Mouse (Mus musculus) hindbrain, embryonic 16.5 days (tissue): ENCODE measurements around the gene Gtdc1. TPM values are rescaled to one million over a fixed set of nuclear protein-coding genes. Genes with fewer than 3 reads are reported as not detected.

Experiments
- ATAC-seq: fragments of 200-750 bp; cut with Nextera tagmentation; 2 replicates; pipeline ENCODE4 v1.8.0; 2017; ENCODE audit warnings: moderate TSS enrichment, moderate library complexity
- H3K27ac ChIP-seq: fragments of 300-500 bp; sonication (generic); 2 replicates; pipeline ENCODE4 v1.5.1; 2014; ENCODE audit warnings: low read depth, mild to moderate bottlenecking, control low read depth, low read length, moderate library complexity
- H3K27me3 ChIP-seq: fragments of 300-500 bp; sonication (generic); replicated peaks from 2 replicates; pipeline ENCODE4 v1.6.1; 2014; ENCODE audit warnings: low read length; ENCODE audit not compliant: control insufficient read depth, insufficient read depth
- H3K36me3 ChIP-seq: fragments of 300-500 bp; sonication (generic); 2 replicates; pipeline ENCODE4 v1.6.1; 2014; ENCODE audit warnings: mild to moderate bottlenecking, low read length, moderate library complexity, mixed read lengths; ENCODE audit not compliant: control insufficient read depth, insufficient read depth
- H3K4me1 ChIP-seq: fragments of 300-500 bp; sonication (generic); 2 replicates; pipeline ENCODE4 v1.6.1; 2014; ENCODE audit warnings: low read depth, low read length; ENCODE audit not compliant: control insufficient read depth, insufficient read depth
- H3K4me2 ChIP-seq: fragments of 300-500 bp; sonication (generic); 2 replicates; pipeline ENCODE4 v1.6.1; 2014; ENCODE audit warnings: mild to moderate bottlenecking, low read length, control low read depth, moderate library complexity
- H3K4me3 ChIP-seq: fragments of 300-500 bp; sonication (generic); 2 replicates; pipeline ENCODE4 v1.5.1; 2014; ENCODE audit warnings: mild to moderate bottlenecking, low read length, control low read depth, moderate library complexity
- H3K9ac ChIP-seq: fragments of 300-500 bp; sonication (generic); 2 replicates; pipeline ENCODE4 v1.6.1; 2014; ENCODE audit warnings: low read depth, mild to moderate bottlenecking, control low read depth, low read length, moderate library complexity
- H3K9me3 ChIP-seq: fragments of 300-500 bp; sonication (generic); 2 replicates; pipeline ENCODE4 v1.6.1; 2014; ENCODE audit warnings: mild to moderate bottlenecking, low read length, moderate library complexity; ENCODE audit not compliant: control insufficient read depth
- WGBS: fragments of 180-500 bp; shearing (Covaris S2); extraction: QIAGEN DNeasy Blood & Tissue Kit; methylation state at CpG from one replicate; pipeline ENCODE4 v1.1.7; 2014; 5-methylcytosine and 5-hydroxymethylcytosine counted together
- polyA plus RNA-seq: library from polyadenylated mRNA; unstranded; fragments of >200 nt; fragmentation: Nextera tagmentation; extraction: Ambion mirVana; gene quantifications from 2 replicates; pipeline ENCODE4 v1.2.1, GENCODE M21; 2015

The Gtdc1 gene
- polyA plus RNA-seq, 1 experiment from 2014 or later: 21.6 TPM

DNA sequence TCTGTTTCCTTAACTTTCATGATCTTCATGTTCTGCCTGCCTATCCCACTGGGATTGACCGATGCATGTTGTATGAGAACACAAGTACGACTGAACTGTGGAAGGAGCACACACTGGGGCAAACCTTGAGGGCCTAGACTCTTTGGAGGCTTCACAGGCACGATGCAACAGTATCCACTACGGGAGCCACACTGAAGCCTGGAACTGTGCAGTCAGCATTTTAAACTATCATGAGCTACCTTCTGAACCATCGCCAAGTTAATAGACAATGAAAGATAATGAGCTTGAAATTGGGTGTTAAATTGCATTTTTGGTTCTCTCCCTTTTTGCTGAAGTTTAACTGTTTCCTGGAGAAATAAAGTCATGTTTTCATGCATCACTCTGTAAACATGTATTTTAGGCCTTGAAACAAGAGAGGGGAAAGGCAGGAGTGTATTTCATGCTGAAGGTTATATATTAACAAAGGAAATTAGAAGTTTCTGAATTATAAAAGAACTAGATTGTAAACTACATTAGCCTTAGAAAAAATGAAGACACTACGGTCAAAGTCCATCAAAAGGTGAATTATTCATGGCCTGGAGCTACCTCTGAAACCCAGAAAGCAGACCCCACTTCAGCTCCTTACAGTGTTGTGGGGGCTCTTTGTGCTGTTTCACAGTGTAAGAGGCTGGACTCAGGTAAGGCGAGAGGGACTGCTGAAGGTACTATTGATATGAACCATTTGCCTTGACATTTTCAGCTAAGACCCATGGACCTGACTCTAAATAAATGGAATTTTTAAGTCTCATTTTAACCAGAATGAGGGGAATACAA lies 358.1 kb downstream of the Gtdc1 start:
- no peak overlapping the region for H3K4me2 ChIP-seq
- no peaks in the 10 kb centered on the region for H3K27me3 ChIP-seq
- no peak for ATAC-seq
- H3K9ac ChIP-seq: no peak overlapping the region
- H3K27ac ChIP-seq: no peak overlapping the region
- H3K9me3 ChIP-seq: no peaks in the 10 kb centered on the region
- no peak overlapping the region for H3K4me3 ChIP-seq
- no peaks in the 10 kb centered on the region for H3K36me3 ChIP-seq
- H3K4me1 ChIP-seq: peaks cover 2% of the 10 kb centered on the region; the same call in 1 of the 2 replicates
- WGBS: 57% methylated on average over 7 of the region's 7 CpGs

DNA sequence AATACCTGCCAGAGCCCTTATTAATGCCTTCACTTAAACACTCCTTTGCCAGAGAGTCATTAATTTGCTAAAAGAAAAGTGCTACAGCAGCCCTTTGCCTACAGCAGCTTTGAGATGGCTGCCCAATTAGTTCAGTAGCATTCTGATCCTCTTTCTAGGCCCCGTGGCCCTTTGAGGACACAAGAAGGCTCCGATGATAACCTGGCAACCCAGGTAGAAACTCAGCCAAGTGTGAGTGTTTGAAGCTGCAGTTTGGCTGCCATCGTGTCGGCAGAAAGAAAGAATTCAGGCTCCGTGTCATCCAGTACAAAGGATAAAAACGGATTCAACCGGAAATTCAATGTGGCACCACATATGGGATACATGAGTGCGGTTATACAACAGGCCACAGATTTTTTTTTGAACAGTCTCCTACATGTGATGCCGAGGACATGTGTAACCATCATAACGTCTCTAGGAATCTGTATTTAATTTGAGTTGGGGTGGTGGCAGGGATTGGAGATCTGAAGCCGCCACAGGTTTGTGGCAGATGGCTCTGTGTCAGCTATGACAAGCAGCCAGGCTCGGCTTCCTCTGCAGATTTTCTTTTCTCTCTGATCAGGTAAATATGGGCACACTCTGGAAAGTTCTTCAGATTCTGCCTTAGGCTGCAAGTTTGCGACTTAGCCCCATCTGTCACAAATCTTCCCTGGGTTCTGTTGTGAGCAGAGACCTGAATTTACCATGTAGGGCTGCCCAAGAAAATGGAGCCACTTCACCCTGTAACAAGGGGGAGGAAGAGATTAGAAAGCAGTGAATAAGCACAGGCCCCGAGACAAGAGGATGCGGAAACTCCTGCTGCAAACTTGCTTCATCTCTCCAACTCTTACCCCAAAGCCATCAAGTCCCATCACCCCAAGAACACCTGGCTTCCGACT lies 362.4 kb downstream of the Gtdc1 start:
- H3K27ac ChIP-seq: no peak overlapping the region
- no peak overlapping the region for H3K9ac ChIP-seq
- no peak overlapping the region for H3K4me3 ChIP-seq
- no peaks in the 10 kb centered on the region for H3K27me3 ChIP-seq
- H3K4me2 ChIP-seq: no peak overlapping the region
- no peaks in the 10 kb centered on the region for H3K9me3 ChIP-seq
- ATAC-seq: no peak
- no peaks in the 10 kb centered on the region for H3K4me1 ChIP-seq
- WGBS: 81% methylated on average over 16 of the region's 16 CpGs
- H3K36me3 ChIP-seq: no peaks in the 10 kb centered on the region

DNA sequence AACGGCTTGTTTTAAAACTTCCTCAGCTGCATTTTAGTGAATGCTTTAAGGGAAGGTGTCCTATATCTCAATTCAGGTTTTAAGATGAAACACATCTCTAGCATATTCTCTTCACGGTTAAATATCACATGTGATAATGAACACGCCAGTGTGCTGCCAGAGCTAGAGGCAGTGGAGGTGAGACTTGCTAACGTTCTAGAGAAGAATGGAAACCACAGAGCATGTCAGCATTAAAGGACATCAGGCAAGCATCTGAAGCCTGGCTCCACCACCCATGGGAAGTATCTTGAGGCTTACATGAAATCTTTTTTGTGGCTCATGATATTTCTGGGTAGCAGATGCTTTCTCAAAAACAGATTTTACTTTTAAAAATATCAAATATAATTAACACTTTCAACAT lies 365.7 kb downstream of the Gtdc1 start:
- WGBS: 79% methylated on average over 4 of the region's 4 CpGs

DNA sequence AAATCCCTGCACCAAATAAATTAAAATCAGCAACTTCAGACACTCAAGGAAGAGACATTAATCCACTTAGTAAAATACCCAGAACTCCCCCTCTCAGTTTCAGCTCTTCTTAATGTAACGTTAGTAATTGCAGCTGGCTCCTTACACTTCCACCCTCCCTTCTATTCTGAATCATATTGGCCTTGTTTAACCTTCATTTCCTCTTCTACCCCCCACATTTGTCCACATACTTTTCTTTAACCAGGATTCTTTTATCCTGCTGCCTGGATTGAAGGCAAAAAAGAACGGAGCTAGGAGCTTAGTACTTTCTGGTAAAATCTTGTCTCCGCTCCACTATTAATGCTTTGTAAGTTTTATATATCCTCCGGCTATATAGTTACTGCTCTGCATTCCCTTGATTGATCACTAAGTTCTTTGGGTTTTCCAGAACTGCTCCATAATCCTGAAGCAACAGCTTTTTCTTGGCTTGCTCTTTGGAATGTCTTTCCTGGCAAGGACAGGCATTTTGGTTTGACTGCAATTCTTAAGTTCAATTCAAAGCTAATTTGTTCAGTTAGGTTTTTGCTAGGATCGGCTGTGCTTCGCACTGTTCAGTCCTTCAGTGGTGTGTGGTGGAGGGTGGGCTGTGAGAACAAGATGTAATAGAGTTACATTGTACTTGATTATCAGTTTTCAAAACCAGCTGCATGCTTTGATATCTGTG lies 368.1 kb downstream of the Gtdc1 start:
- Histone ChIP-seq H3K4me1 (peaks cover 5% of the 10 kb centered on the region), H3K9me3 (no peaks in the 10 kb centered on the region), H3K36me3 (no peaks in the 10 kb centered on the region), H3K4me2 (no peak overlapping the region), H3K27ac (no peak overlapping the region), H3K9ac (no peak overlapping the region), H3K4me3 (no peak overlapping the region), H3K27me3 (peaks cover 2% of the 10 kb centered on the region; the same call in 1 of the 2 replicates)
- 70% methylated on average over 6 of the region's 6 CpGs for WGBS
- no peak for ATAC-seq

More for the DNA sequence above, 365.7 kb downstream of the Gtdc1 start:
- H3K27me3 ChIP-seq: no peaks in the 10 kb centered on the region
- H3K4me3 ChIP-seq: no peak overlapping the region
- H3K4me2 ChIP-seq: no peak overlapping the region
- H3K9ac ChIP-seq: no peak overlapping the region
- H3K9me3 ChIP-seq: no peaks in the 10 kb centered on the region
- H3K36me3 ChIP-seq: no peaks in the 10 kb centered on the region
- H3K27ac ChIP-seq: no peak overlapping the region
- peaks cover 5% of the 10 kb centered on the region for H3K4me1 ChIP-seq
- no peak for ATAC-seq

DNA sequence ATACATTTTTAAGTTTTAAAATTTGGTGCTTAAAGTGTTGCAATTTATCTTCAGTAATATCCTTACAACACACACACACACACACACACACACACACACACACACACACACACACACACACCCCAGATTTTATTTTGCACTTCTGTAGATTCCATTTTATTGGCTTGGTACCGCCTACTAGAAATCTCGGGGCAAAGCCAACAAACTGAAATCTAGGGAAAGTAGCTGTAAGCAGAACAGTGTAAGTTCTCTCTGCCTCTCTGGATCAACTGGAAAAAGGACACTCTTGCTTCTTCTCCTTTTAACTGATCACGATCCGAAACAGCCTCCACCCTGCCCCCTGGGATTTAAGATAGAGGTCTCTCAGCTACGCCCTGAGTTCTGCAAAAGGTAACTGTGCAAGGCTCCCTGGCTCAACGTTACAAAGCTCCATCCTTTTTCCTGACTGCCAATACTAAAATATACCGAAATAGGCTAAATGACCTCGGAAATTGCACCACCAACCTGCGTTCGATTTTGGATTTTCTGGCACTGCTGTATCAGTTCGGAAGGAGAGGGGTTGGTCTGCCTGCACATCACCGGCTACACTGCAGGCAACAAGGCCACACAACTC lies 369.7 kb downstream of the Gtdc1 start:
- H3K27me3 ChIP-seq: peaks cover 2% of the 10 kb centered on the region; the same call in 1 of the 2 replicates
- whole genome bisulfite sequencing: 48% methylated on average over 12 of the region's 12 CpGs
- no peak overlapping the region for H3K4me3 ChIP-seq
- no peaks in the 10 kb centered on the region for H3K9me3 ChIP-seq
- H3K36me3 ChIP-seq: no peaks in the 10 kb centered on the region
- peak overlapping the region; percentile 91 for H3K4me2 ChIP-seq
- no peak for ATAC-seq
- no peak overlapping the region for H3K9ac ChIP-seq
- H3K4me1 ChIP-seq: peaks cover 5% of the 10 kb centered on the region
- H3K27ac ChIP-seq: no peak overlapping the region

DNA sequence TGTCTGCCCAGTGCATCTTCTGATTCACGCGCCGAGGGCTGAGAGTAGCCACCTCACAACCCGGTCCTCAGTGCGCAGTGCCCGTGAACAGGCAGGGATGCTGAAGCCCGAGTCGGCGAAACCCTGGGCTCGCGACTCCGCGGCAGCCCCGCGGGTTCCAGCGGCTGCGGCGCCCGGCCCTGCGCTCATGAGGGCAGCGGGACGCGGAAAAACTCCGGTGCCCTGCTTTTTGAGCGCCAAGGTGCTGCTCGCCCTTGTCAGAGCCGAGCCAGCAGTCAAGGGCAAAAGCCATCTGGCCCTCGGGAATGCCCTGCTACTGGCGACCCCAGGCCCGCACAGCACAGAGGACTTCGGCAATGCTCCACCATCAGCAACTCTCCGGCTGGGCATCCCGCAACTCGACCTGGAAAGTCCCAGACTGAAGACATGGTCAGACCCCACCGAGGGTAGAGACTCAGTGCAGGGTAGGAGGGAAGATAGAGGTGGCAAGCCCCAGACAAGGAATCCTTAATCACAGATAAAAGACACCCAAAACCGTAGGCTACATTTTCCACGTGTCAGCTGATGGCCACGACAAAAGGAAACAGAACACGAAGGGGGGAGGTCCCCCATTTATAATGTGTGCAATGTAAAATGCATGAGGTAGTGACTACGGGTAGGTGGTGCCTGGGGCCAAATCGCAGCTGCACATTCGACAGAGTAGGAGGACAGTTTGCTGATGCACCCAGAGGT lies 370.4 kb downstream of the Gtdc1 start:
- H3K4me3 ChIP-seq: peak overlapping the region; percentile 51

DNA sequence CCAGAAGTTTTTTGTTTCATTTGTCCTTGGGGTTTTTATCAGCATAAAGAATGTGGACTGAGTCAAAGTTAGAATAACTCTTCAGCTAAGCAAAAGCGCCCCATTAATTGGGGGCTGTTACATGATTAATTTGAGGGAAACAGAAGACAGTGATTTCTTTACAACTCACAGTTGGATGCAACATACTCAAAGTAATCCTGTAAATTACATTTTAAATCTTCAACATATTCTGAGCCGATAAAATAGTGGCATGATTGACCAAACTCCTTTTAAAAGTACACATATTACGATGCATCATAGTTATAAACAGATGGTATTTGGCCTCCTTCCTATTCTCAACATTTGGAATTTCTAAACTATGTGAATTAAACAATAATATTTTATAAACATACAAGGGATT lies 372.7 kb downstream of the Gtdc1 start:
- Histone ChIP-seq H3K4me1 (peaks cover 5% of the 10 kb centered on the region), H3K9me3 (no peaks in the 10 kb centered on the region), H3K27me3 (peaks cover 2% of the 10 kb centered on the region; the same call in 1 of the 2 replicates), H3K27ac (no peak overlapping the region), H3K36me3 (no peaks in the 10 kb centered on the region), H3K9ac (no peak overlapping the region), H3K4me2 (no peak overlapping the region), H3K4me3 (no peak overlapping the region)
- 82% methylated on average over 3 of the region's 3 CpGs for WGBS
- ATAC-seq: no peak

More for the DNA sequence above, 370.4 kb downstream of the Gtdc1 start:
- H3K9me3 ChIP-seq: no peaks in the 10 kb centered on the region
- peak overlapping the region; percentile 91 for H3K4me2 ChIP-seq
- no peak overlapping the region for H3K27ac ChIP-seq
- H3K27me3 ChIP-seq: peaks cover 2% of the 10 kb centered on the region; the same call in 1 of the 2 replicates
- WGBS: 1% methylated on average over 42 of the region's 42 CpGs
- peaks cover 5% of the 10 kb centered on the region for H3K4me1 ChIP-seq
- H3K9ac ChIP-seq: peak overlapping the region; percentile 65
- peak; percentile 89 for ATAC-seq
- H3K36me3 ChIP-seq: no peaks in the 10 kb centered on the region

DNA sequence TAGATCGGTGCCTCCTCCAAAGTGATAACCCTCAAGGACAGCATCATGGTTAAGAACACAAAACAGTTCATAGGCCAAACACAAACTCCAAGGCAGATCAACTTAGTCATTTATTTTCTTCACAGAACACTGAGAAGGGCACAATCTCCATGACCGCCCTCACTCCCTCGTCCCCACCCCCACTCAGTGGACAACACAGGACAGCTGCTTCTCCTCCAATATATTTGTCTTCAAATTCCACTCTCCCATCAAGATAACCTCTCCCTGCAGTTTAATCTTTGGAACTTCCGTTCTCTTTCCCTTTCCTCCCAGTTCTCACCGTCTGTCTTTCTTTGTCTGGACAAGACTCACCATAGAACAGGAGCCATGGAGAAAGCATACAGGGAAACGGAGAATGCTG lies 378.1 kb downstream of the Gtdc1 start:
- H3K4me2 ChIP-seq: no peak overlapping the region
- H3K9ac ChIP-seq: no peak overlapping the region
- no peak overlapping the region for H3K27ac ChIP-seq
- H3K4me3 ChIP-seq: no peak overlapping the region
- H3K9me3 ChIP-seq: no peaks in the 10 kb centered on the region; the same call in 1 of the 2 replicates
- no peaks in the 10 kb centered on the region for H3K36me3 ChIP-seq
- H3K27me3 ChIP-seq: no peaks in the 10 kb centered on the region
- ATAC-seq: no peak
- H3K4me1 ChIP-seq: no peaks in the 10 kb centered on the region
- 83% methylated on average over 6 of the region's 6 CpGs for WGBS
